Mouse (Mus musculus) 3134 (cell line): ENCODE results near the gene Irgc1.
"Not testable (repeated sequence)": the region's sequence is repeated elsewhere in the genome, so short reads cannot be mapped to it uniquely, and the experiment has no call there.

ENCODE experiments used
- DNase-seq: peaks from one replicate; pipeline ENCODE4 v3.0.0-alpha.2; 2011; ENCODE audit warnings: low spot score; ENCODE audit not compliant: insufficient read length; ENCODE audit errors: extremely low read depth

The Irgc1 gene

DNA sequence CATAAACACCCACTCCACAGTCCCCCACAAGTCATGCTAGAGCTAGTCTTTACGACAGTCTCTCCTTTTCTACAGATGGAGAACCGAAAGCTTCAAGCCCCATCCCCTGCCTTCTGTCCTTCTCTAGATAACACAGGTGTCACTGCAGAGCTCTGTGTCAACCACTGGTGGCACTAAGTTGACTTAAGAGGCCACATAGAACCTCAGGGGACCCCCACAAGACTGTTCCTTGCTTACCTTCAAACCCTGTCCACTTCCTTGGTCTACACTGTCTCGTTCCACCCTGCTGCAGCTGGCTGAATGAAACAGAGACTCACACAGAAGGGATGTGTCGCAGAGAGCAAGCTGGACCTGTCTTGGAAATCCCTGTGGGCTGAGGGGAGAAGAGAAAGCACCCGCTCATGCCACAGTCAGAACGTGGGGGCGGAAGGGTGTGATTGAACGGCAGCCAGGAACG lies at the start of gene Irgc1:
Gene Irgc1, minus strand, starts transcription at position 443 of the 457 bp plus-strand sequence.
- DNase-seq = no peak

- DNase-seq = no peak
These were observed 49.4 kb upstream of the Irgc1 start for GRCm38 (mm10) chr7:24501492-24501891.

DNA sequence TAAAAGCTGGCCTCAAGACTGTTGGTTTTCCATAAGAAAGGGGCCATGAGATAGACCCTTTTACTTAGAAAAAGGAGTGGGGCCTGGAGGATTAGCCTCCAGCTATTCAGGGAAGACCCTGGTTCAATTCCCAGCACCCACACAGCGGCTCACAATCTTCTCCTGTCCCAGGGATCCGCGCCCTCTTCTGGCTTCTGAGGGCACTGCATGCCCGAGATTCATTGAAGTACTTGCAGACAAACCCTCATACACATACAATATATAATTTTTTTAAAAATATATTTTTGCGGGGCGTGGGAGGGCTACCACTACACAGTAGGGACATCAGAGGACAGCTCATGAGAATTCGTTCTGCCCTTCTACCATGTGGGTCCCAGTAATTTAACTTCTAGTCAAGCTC lies 48.8 kb upstream of the Irgc1 start:
- no peak for DNase-seq

DNA sequence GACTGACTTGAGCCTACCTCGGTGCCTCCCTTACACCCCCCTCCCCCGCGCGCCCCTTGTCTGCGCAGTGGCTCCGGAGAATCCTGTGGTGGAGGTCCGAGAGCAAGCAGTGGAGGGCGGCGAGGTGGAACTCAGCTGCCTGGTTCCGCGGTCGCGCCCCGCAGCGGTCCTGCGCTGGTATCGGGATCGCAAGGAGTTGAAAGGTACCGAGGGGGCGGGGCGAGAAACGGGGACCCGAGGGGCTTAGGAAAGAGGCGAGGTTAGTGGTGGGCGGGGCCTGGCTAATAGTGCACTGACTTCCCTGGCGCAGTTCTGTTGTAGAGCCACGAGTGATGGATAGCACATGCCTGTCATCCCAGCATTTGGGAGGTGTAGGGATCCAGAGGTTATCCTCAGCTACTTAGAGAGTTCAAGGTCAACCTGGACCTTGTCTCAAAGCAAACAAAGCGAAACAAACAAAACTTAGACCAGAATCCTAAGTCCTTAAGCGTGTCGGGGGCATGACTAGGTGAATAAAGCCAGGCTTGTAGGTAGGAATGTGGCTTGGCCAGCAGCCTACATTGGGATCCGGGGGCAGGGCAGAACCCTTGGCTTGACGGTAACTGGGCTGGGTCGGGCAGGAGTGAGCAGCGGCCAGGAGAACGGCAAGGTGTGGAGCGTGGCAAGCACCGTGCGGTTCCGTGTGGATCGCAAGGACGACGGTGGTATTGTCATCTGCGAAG lies 47.9 kb upstream of the Irgc1 start:
- DNase-seq = no peak

DNA sequence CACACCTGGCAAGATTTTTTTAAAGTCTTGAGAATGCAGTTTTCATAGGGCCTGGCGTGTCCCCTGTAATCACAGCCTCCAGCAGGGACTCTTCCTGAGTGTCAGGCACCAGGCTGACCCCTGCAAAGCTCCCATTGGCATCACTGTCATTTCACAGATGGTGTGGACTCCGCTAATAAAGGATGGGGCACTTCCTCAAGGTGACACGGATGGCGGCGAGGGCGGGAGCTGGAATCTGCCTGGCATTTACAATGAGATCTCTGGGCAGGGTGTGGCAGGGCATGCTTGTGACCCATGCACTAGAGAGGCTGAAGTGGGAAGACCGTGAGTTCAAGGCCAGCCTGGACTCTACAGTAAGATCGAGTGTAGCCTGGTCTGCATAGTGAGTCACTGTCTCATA lies 36.2 kb upstream of the Irgc1 start:
- no peak for DNase-seq

- no peak for DNase-seq
These were observed 35.3 kb upstream of the Irgc1 start for GRCm38 (mm10) chr7:24487403-24487802.

- no peak for DNase-seq
These were observed 34.6 kb upstream of the Irgc1 start for GRCm38 (mm10) chr7:24486654-24487130.

- no peak for DNase-seq
These were observed 33.4 kb upstream of the Irgc1 start for GRCm38 (mm10) chr7:24485481-24485880.

- not testable (repeated sequence) for DNase-seq
These were observed 31.2 kb upstream of the Irgc1 start for GRCm38 (mm10) chr7:24483291-24483690.

GRCm38 (mm10) chr7:24482208-24483020 lies 30.3 kb upstream of the Irgc1 start:
- no peak for DNase-seq

- no peak for DNase-seq
These were observed 29.5 kb upstream of the Irgc1 start, which contains the start of gene Cadm4 for GRCm38 (mm10) chr7:24481474-24482207. TSS of gene Cadm4 (plus strand) at chr7:24482023.

GRCm38 (mm10) chr7:24480986-24481473 lies 28.9 kb upstream of the Irgc1 start:
- no peak for DNase-seq

- DNase-seq = no peak
These were observed 28.2 kb upstream of the Irgc1 start for GRCm38 (mm10) chr7:24480121-24480941.

DNA sequence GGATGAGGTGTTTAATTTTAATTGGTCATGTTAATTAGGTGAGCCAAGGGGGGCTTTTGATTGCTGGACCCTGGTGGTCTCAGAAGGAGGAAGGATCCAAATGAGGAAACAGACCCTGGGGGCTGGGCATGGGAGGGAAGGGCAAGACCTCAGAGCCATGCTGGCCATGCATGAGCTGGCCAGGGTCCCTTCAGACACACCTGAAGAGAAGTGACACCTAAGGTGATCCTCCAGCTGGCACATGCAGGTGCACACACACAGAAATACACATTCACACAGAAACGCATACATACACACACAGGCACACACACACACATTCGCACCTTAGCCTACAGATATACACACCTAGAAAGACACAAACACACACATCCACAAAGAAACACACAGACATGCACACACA lies 27.6 kb upstream of the Irgc1 start:
- DNase-seq = no peak

DNA sequence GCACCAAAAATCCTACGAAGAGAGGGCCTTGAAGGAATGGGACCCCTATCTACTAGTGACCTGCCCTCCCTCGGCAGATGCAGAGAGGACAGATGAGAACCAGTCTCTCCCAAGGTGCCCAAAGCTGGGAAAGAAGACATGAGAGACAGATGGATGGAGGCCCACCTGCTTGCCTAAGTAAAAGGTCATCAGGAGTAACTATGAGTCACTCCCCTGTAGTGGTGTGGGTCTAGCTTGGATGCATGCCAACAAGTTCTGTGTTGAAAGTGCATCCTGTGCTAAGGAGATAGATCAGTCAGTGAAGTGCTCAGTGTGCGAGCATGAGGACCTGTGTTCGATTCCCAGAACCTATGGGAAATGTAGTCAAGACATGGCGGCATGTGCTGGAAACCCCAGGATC lies 26.8 kb upstream of the Irgc1 start:
- DNase-seq = no peak

DNA sequence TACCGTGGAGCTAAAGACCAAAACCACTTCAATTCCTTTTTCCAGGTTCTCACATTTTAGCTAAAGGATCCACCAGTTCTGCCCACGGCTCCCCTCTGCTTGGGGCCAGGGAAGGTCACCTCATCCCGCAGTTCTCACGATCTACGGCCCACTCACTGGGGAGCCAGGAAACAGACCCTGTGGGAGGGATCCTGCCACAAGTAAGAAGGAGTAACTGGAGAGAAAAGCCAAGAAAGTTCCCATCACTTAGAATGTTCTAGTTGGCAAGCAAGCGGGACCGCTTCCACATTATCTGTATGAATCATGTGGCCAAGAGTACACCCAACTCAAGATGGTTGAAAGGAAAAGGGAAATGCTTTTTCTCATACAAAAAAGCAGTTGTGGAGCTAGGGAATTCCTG lies 24.8 kb upstream of the Irgc1 start:
- DNase-seq = no peak

GRCm38 (mm10) chr7:24476338-24476737 lies 24.2 kb upstream of the Irgc1 start:
- no peak for DNase-seq

- DNase-seq = no peak
These were observed 22.9 kb upstream of the Irgc1 start for GRCm38 (mm10) chr7:24474811-24475506.

DNA sequence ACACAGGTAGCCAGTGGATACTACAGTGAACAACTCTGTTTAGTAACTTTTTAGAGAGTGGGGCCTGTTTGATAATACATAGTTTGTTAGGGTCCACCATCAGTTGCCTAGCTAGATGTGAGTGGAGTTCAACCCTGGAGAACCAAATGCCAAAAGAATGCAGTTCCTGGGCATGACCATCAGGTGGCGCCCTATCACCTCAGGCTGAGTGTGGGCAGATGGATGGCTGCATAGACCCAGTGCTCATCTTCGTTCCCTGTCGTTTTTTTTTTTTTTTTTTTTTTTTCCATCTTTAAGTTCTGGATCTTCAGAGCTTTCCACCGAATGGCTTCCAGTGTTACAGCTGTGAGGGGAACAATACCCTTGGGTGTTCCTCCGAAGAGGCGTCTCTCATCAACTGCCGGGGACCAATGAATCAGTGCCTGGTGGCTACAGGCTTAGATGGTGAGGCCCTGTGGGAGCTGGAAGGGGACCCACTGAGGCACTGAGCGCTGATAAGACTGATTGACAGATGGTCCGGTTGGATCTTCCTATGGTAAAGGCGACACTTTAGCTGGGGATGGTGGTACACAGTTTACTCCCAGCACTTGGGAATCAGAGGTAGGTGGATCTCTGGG lies 21.9 kb upstream of the Irgc1 start:
- DNase-seq = no peak
